Mouse (Mus musculus) testis, adult 2 months (tissue): ENCODE results near the gene Ammecr1.

Source experiments
- CTCF ChIP-seq: fragments of 200-500 bp; IDR thresholded peaks from 2 replicates; pipeline ENCODE4 v1.5.1; 2012; ENCODE audit warnings: low read depth, mild to moderate bottlenecking, inconsistent platforms, low read length, moderate library complexity; ENCODE audit not compliant: control insufficient read depth, insufficient read depth, insufficient replicate concordance
- POLR2A ChIP-seq: fragments of 200-500 bp; IDR thresholded peaks from 2 replicates; pipeline ENCODE4 v1.6.1; 2012; ENCODE audit warnings: low read depth, mild to moderate bottlenecking, inconsistent platforms, low read length, moderate library complexity; ENCODE audit not compliant: control insufficient read depth

- TF ChIP-seq POLR2A (no peak), CTCF (no peak)
Observed at GRCm38 (mm10) chrX:142829866-142830470, 136.6 kb downstream of the Ammecr1 start.
